Mouse (Mus musculus) layer of hippocampus, adult 9-10 months (tissue): Measurements from ENCODE around the gene Krtap6-5.
"Not testable (repeated sequence)": the region's sequence is repeated elsewhere in the genome, so short reads cannot be mapped to it uniquely, and the experiment has no call there.

Experiments
- DNase-seq: peaks from one replicate; pipeline ENCODE4 v3.0.0; 2022; ENCODE audit warnings: low spot score

Gene Krtap6-5

GRCm38 (mm10) chr16:89047783-89048182 lies at the start of gene Krtap6-5:
Gene Krtap6-5 (minus strand): TSS chr16:89047883.
- DNase-seq, result no peak

GRCm38 (mm10) chr16:89071041-89071440 lies 23.4 kb upstream of the Krtap6-5 start:
- not testable (repeated sequence) for DNase-seq

- DNase-seq, result not testable (repeated sequence)
Observed at GRCm38 (mm10) chr16:89063902-89064301, 16.2 kb upstream of the Krtap6-5 start, which contains the start of gene 1110025L11Rik. Gene 1110025L11Rik (minus strand): TSS chr16:89064002.

GRCm38 (mm10) chr16:89041372-89041771 lies 6.3 kb downstream of the Krtap6-5 start, which contains the start of gene Gm10228:
Gene Gm10228 (minus strand): TSS chr16:89041472.
- not testable (repeated sequence) for DNase-seq

GRCm38 (mm10) chr16:89031399-89031798 lies 16.3 kb downstream of the Krtap6-5 start, which contains the start of gene Krtap6-1:
Gene Krtap6-1 (plus strand): TSS chr16:89031699.
- DNase-seq, result not testable (repeated sequence)

- not testable (repeated sequence) for DNase-seq
Observed at GRCm38 (mm10) chr16:89014984-89015383, 32.7 kb downstream of the Krtap6-5 start, which contains the start of gene Gm10229. Gene Gm10229 (plus strand): TSS chr16:89015284.

- DNase-seq, result no peak
Observed at GRCm38 (mm10) chr16:89013973-89014372, 33.7 kb downstream of the Krtap6-5 start.

GRCm38 (mm10) chr16:89010659-89011058 lies 37.0 kb downstream of the Krtap6-5 start, which contains the start of gene Krtap22-2:
Gene Krtap22-2 (minus strand): TSS chr16:89010759.
- no peak for DNase-seq
